Mouse (Mus musculus) MEL (cell line): Measurements from ENCODE around the gene Adcy7. TPM values are rescaled to one million over a fixed set of nuclear protein-coding genes. Genes with fewer than 3 reads are reported as not detected.

Experiments
- DNase-seq: peaks from one replicate; pipeline ENCODE4 v3.0.0; 2011; ENCODE audit warnings: low read depth, low spot score
- H3K27ac ChIP-seq: 2 replicates; pipeline ENCODE4 v1.5.1; 2012; ENCODE audit warnings: low read depth, mild to moderate bottlenecking, control low read depth, low read length, moderate library complexity; ENCODE audit not compliant: control insufficient read depth
- H3K27me3 ChIP-seq, 2 experiments: fragments of 150-350 bp in 1 of 2; sonication (generic) in 1 of 2; 2 replicates each; pipeline ENCODE4 v1.6.1; 2012; ENCODE audit warnings: low read length in 2 of 2, mild to moderate bottlenecking in 2 of 2, improper control_type of control experiment in 1 of 2, moderate library complexity in 1 of 2; ENCODE audit not compliant: insufficient read depth in 2 of 2, control insufficient read depth in 1 of 2
- H3K36me3 ChIP-seq, 2 experiments: 2 replicates each; pipeline ENCODE4 v1.6.1; 2012 to 2014; ENCODE audit warnings: low read length in 2 of 2, improper control_type of control experiment in 1 of 2, inconsistent platforms in 1 of 2, mild to moderate bottlenecking in 1 of 2; ENCODE audit not compliant: insufficient read depth in 2 of 2, control insufficient read depth in 1 of 2
- H3K4me1 ChIP-seq, 2 experiments: fragments of 150-350 bp in 1 of 2; sonication (generic) in 1 of 2; 2 replicates each; pipeline ENCODE4 v1.6.1; 2012; ENCODE audit warnings: low read length in 2 of 2, improper control_type of control experiment in 1 of 2, mild to moderate bottlenecking in 1 of 2; ENCODE audit not compliant: insufficient read depth in 2 of 2, control insufficient read depth in 1 of 2
- H3K4me3 ChIP-seq, 2 experiments: fragments of 150-350 bp in 1 of 2; sonication (generic) in 1 of 2; 2 replicates each; pipeline ENCODE4 v1.5.1; 2012; ENCODE audit warnings: low read depth in 2 of 2, low read length in 2 of 2, mild to moderate bottlenecking in 2 of 2, moderate library complexity in 2 of 2, control low read depth in 1 of 2, improper control_type of control experiment in 1 of 2; ENCODE audit not compliant: control insufficient read depth in 1 of 2, insufficient read depth in 1 of 2
- H3K79me2 ChIP-seq: 2 replicates; pipeline ENCODE4 v1.6.1; 2012; ENCODE audit warnings: mild to moderate bottlenecking, low read length, moderate library complexity; ENCODE audit not compliant: control insufficient read depth, poor library complexity, insufficient read depth
- H3K9ac ChIP-seq: 2 replicates; pipeline ENCODE4 v1.6.1; 2012; ENCODE audit warnings: low read depth, mild to moderate bottlenecking, control low read depth, low read length, moderate library complexity; ENCODE audit not compliant: control insufficient read depth, poor library complexity, severe bottlenecking
- H3K9me3 ChIP-seq: fragments of 150-350 bp; sonication (generic); replicated peaks from 2 replicates; pipeline ENCODE4 v1.6.1; 2012; ENCODE audit warnings: mild to moderate bottlenecking, low read length, improper control_type of control experiment, moderate library complexity; ENCODE audit not compliant: insufficient read depth
- BHLHE40 ChIP-seq: IDR thresholded peaks from 2 replicates; pipeline ENCODE4 v1.6.1; 2012; ENCODE audit warnings: low read depth, mild to moderate bottlenecking, inconsistent platforms, low read length, improper control_type of control experiment, borderline replicate concordance
- CHD2 ChIP-seq: IDR thresholded peaks from 2 replicates; pipeline ENCODE4 v1.6.1; 2011; ENCODE audit warnings: low read length, improper control_type of control experiment
- CTCF ChIP-seq, 3 experiments: IDR thresholded peaks in 2 of 3; conservative IDR thresholded peaks in 1 of 3; 2 replicates each; pipeline ENCODE4 v1.5.1; 2011 to 2012; ENCODE audit warnings: low read length in 3 of 3, low read depth in 2 of 3, mild to moderate bottlenecking in 2 of 3, improper control_type of control experiment in 1 of 3, inconsistent platforms in 1 of 3, mixed read lengths in 1 of 3, moderate library complexity in 1 of 3; ENCODE audit not compliant: control insufficient read depth in 1 of 3, insufficient read depth in 1 of 3, poor library complexity in 1 of 3, severe bottlenecking in 1 of 3
- E2F4 ChIP-seq: IDR thresholded peaks from 2 replicates; pipeline ENCODE4 v1.6.1; 2011; ENCODE audit warnings: low read depth, low read length, improper control_type of control experiment, borderline replicate concordance
- ELF1 ChIP-seq: IDR thresholded peaks from 2 replicates; pipeline ENCODE4 v1.6.1; 2014; ENCODE audit warnings: low read depth, mild to moderate bottlenecking, inconsistent platforms, low read length, improper control_type of control experiment, moderate library complexity
- EP300 ChIP-seq, 2 experiments: IDR thresholded peaks; 2 replicates each; pipeline ENCODE4 v1.6.1; 2011; ENCODE audit warnings: improper control_type of control experiment in 2 of 2, low read length in 2 of 2, low read depth in 1 of 2, mild to moderate bottlenecking in 1 of 2
- ETS1 ChIP-seq: IDR thresholded peaks from 2 replicates; pipeline ENCODE4 v1.6.1; 2012; ENCODE audit warnings: low read depth, mild to moderate bottlenecking, inconsistent platforms, low read length, improper control_type of control experiment, moderate library complexity
- HCFC1 ChIP-seq: IDR thresholded peaks from 2 replicates; pipeline ENCODE4 v1.6.1; 2012; ENCODE audit warnings: low read depth, mild to moderate bottlenecking, inconsistent platforms, low read length, improper control_type of control experiment, moderate library complexity
- KAT2A ChIP-seq: conservative IDR thresholded peaks from 2 replicates; pipeline ENCODE4 v1.6.1; 2012; ENCODE audit warnings: low read depth, low read length, improper control_type of control experiment, inconsistent platforms
- MAFK ChIP-seq: IDR thresholded peaks from 2 replicates; pipeline ENCODE4 v1.6.1; 2011; ENCODE audit warnings: low read depth, mild to moderate bottlenecking, low read length, improper control_type of control experiment, borderline replicate concordance
- MAZ ChIP-seq: IDR thresholded peaks from 2 replicates; pipeline ENCODE4 v1.6.1; 2012; ENCODE audit warnings: low read depth, mild to moderate bottlenecking, inconsistent platforms, low read length, improper control_type of control experiment
- MEF2A ChIP-seq: IDR thresholded peaks from 2 replicates; pipeline ENCODE4 v1.6.1; 2014; ENCODE audit warnings: low read depth, mild to moderate bottlenecking, inconsistent platforms, low read length, improper control_type of control experiment; ENCODE audit not compliant: poor library complexity, insufficient replicate concordance, severe bottlenecking; ENCODE audit errors: extremely low read depth
- MYC ChIP-seq: IDR thresholded peaks from 2 replicates; pipeline ENCODE4 v1.6.1; 2011; ENCODE audit warnings: low read depth, mild to moderate bottlenecking, low read length, improper control_type of control experiment, moderate library complexity
- NELFE ChIP-seq: IDR thresholded peaks from 2 replicates; pipeline ENCODE4 v1.6.1; 2011; ENCODE audit warnings: low read depth, low read length, improper control_type of control experiment
- POLR2A ChIP-seq, 2 experiments: IDR thresholded peaks; 2 replicates each; pipeline ENCODE4 v1.6.1; 2011 to 2012; ENCODE audit warnings: low read length in 2 of 2, mild to moderate bottlenecking in 2 of 2, control low read depth in 1 of 2, improper control_type of control experiment in 1 of 2, low read depth in 1 of 2, moderate library complexity in 1 of 2; ENCODE audit not compliant: control insufficient read depth in 1 of 2, insufficient read depth in 1 of 2, poor library complexity in 1 of 2
- POLR2AphosphoS2 ChIP-seq: IDR thresholded peaks from 2 replicates; pipeline ENCODE4 v1.6.1; 2011; ENCODE audit warnings: low read length, improper control_type of control experiment
- RAD21 ChIP-seq: IDR thresholded peaks from 2 replicates; pipeline ENCODE4 v1.6.1; 2011; ENCODE audit warnings: mild to moderate bottlenecking, low read depth, low read length, improper control_type of control experiment
- SMC3 ChIP-seq: IDR thresholded peaks from 2 replicates; pipeline ENCODE4 v1.6.1; 2011; ENCODE audit warnings: low read depth, low read length, improper control_type of control experiment
- TAL1 ChIP-seq: IDR thresholded peaks from 2 replicates; pipeline ENCODE4 v1.6.1; 2012; ENCODE audit warnings: mild to moderate bottlenecking, inconsistent platforms, low read length, moderate library complexity, mixed read lengths
- TBP ChIP-seq: IDR thresholded peaks from 2 replicates; pipeline ENCODE4 v1.8.0; 2011; ENCODE audit warnings: low read depth, low read length, improper control_type of control experiment
- UBTF ChIP-seq: IDR thresholded peaks from 2 replicates; pipeline ENCODE4 v1.6.1; 2012; ENCODE audit warnings: low read depth, mild to moderate bottlenecking, inconsistent platforms, low read length, improper control_type of control experiment, moderate library complexity, borderline replicate concordance; ENCODE audit not compliant: insufficient read depth
- USF2 ChIP-seq, 2 experiments: IDR thresholded peaks; 2 replicates each; pipeline ENCODE4 v1.6.1; 2011 to 2012; ENCODE audit warnings: improper control_type of control experiment in 2 of 2, low read length in 2 of 2, borderline replicate concordance in 1 of 2, inconsistent platforms in 1 of 2, low read depth in 1 of 2, mild to moderate bottlenecking in 1 of 2; ENCODE audit not compliant: insufficient read depth in 1 of 2
- ZC3H11A ChIP-seq: IDR thresholded peaks from 2 replicates; pipeline ENCODE4 v1.6.1; 2012; ENCODE audit warnings: low read depth, mild to moderate bottlenecking, inconsistent platforms, low read length, improper control_type of control experiment
- ZKSCAN1 ChIP-seq: IDR thresholded peaks from 2 replicates; pipeline ENCODE4 v1.6.1; 2012; ENCODE audit warnings: low read depth, mild to moderate bottlenecking, inconsistent platforms, low read length, improper control_type of control experiment, moderate library complexity
- ZNF384 ChIP-seq: IDR thresholded peaks from 2 replicates; pipeline ENCODE4 v1.6.1; 2012; ENCODE audit warnings: low read depth, mild to moderate bottlenecking, inconsistent platforms, low read length, improper control_type of control experiment
- polyA plus RNA-seq, 2 experiments: library from polyadenylated mRNA; stranded (reverse) in 1 of 2; unstranded in 1 of 2; fragments of >175 nt in 1 of 2; fragments of >200 nt in 1 of 2; gene quantifications; 2 replicates each; pipeline versions ENCODE4 v1.2.1 to v1.2.4; 2012; ENCODE audit warnings: low replicate concordance in 2 of 2, low read depth in 1 of 2; ENCODE audit not compliant: insufficient read length in 2 of 2, insufficient read depth in 1 of 2, missing spikeins in 1 of 2
- total RNA-seq: library from RNA; depleted of rRNA; stranded (reverse); fragments of 300-350 nt; gene quantifications from 2 replicates; pipeline ENCODE4 v1.2.3, GENCODE M21; 2012

The Adcy7 gene
- total and polyA plus RNA-seq, 3 experiments: 62.9 to 83.7 TPM; not detected in 1

DNA sequence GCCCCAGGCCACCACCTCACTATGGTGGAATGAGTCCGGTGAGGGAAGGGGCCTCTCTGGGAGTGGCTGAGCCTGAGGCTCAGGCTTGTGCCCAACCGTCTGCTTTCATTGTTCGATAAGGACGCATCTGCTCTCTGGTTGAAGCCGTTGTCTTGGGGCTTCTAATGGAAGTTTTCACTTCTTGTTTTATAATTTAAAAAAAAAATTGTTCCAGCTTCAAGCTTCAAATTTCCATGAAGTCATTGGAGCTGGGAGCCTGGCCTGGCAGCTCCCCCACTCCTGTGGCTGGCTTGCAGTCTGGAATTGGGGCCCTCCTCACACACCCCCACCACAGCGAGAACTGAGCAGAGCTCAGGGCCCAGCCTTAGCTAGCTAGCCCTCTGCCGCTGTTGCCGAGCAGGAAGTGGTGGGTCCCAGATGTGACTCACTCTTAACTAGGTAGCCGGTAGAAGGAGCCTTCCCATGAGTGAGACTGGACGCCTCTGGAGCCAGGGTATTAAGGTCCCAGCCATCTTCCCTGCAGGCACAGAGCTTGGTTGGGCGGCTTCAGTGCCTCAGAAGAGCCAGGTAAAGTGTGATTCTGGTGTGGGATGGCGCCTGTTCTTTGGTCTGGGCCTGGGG, 16.5 kb downstream of the Adcy7 start (continued):
- TF ChIP-seq TAL1: 0 out of 2 replicates have a peak, but pooled peaks have one; percentile 24
- peak; percentile 60; the same call in 1 of the 2 replicates for TF ChIP-seq MAZ
- no peak for TF ChIP-seq E2F4
- TF ChIP-seq USF2 (IDR thresholded peaks at IDR 0.05; ENCODE audit: borderline replicate concordance in 1 of 2, insufficient read depth in 1 of 2, low read depth in 1 of 2, low read length in 2 of 2): no peak
- peak; percentile 5; the same call in 1 of the 2 replicates for TF ChIP-seq HCFC1
- TF ChIP-seq MYC: 0 out of 2 replicates have a peak, but pooled peaks have one; percentile 56
- no peak for TF ChIP-seq UBTF
- TF ChIP-seq POLR2AphosphoS2: peak; percentile 27; the same call in 1 of the 2 replicates
- TF ChIP-seq ZKSCAN1: no peak
- TF ChIP-seq SMC3: no peak
- TF ChIP-seq ZC3H11A: no peak
- no peak for TF ChIP-seq CHD2
- TF ChIP-seq TBP: peak; percentile 62
- TF ChIP-seq MEF2A: no peak
- TF ChIP-seq ZNF384: peak; percentile 38
- TF ChIP-seq EP300 (IDR thresholded peaks at IDR 0.05; ENCODE audit: low read depth in 1 of 2, low read length in 2 of 2): peak; percentile 19 to 73; a peak in 2 of 4 replicates
- peak; percentile 53; the same call in 1 of the 2 replicates for TF ChIP-seq ETS1
- peak; percentile 70 for TF ChIP-seq ELF1
- TF ChIP-seq BHLHE40: 0 out of 2 replicates have a peak, but pooled peaks have one; percentile 10
- no peak for TF ChIP-seq MAFK
- no peak for TF ChIP-seq KAT2A
- TF ChIP-seq POLR2A (IDR thresholded peaks at IDR 0.05; ENCODE audit: control insufficient read depth in 1 of 2, insufficient read depth in 1 of 2, low read depth in 1 of 2, low read length in 2 of 2, poor library complexity in 1 of 2): peak; percentile 52 to 82; a peak in 3 of 4 replicates
- no peak for TF ChIP-seq CTCF (IDR thresholded peaks at IDR 0.05 in 2 of 3, conservative IDR thresholded peaks at IDR 0.05 in 1 of 3; ENCODE audit: control insufficient read depth in 1 of 3, insufficient read depth in 1 of 3, low read depth in 2 of 3, low read length in 3 of 3, poor library complexity in 1 of 3, severe bottlenecking in 1 of 3)
- TF ChIP-seq, all 39 proteins: peak for 19

GRCm38 (mm10) chr8:88289901-88290300, 17.7 kb downstream of the Adcy7 start:
- Histone ChIP-seq H3K4me3 (no peak overlapping the region), H3K36me3 (peaks cover 0 to 29% of the 10 kb centered on the region in 2 experiments; a peak in 2 of 4 replicates), H3K27ac (peak overlapping the region; percentile 98), H3K9ac (peak overlapping the region; percentile 1), H3K9me3 (no peaks in the 10 kb centered on the region)
- peak; percentile 37 for TF ChIP-seq SMC3
- no peak for TF ChIP-seq MEF2A
- TF ChIP-seq NELFE: no peak
- peak; percentile 20 to 63 (median 62); a peak in 5 of 6 replicates for TF ChIP-seq CTCF (IDR thresholded peaks at IDR 0.05 in 2 of 3, conservative IDR thresholded peaks at IDR 0.05 in 1 of 3; ENCODE audit: control insufficient read depth in 1 of 3, insufficient read depth in 1 of 3, low read depth in 2 of 3, low read length in 3 of 3, poor library complexity in 1 of 3, severe bottlenecking in 1 of 3)
- peak; percentile 4; the same call in 1 of the 2 replicates for TF ChIP-seq RAD21
- TF ChIP-seq, all 39 proteins: peak for 3
- peaks cover 53% of the 10 kb centered on the region for H3K79me2 ChIP-seq
- H3K4me1 ChIP-seq: peaks cover 7 to 41% of the 10 kb centered on the region in 2 experiments; a peak in 3 of 4 replicates
- H3K27me3 ChIP-seq: no peaks in the 10 kb centered on the region
- DNase-seq: peak; percentile 72
